Mouse (Mus musculus): ENCODE measurements around the gene Eomes. TPM values are rescaled to one million over a fixed set of nuclear protein-coding genes. Genes with fewer than 3 reads are reported as not detected.

The Eomes gene
- polyA plus RNA-seq, 1 experiment from 2014 or later = 0.42 TPM

DNA sequence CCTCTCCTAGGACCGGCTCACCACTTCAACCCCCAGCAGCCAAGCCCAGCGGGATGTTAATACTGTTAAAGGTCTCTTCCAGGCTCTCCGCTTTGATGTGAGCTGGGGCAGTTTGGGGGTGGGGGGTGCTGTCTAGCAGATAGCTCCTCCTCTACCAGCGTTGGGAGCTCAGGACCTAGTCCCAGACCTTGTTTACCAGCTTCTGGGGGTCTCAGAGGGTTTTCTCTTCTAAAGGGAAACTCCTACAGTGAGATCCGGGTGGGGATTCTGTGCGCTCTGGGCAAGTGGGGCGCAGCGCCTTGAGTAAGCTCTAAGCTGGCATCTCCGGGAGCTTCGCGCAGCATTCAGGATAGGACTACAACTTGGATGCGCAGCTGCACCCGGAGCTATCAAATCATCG lies 9.7 kb upstream of the Eomes start:
- H3K9ac ChIP-seq (replicated peaks; ENCODE audit: low read length) = no peak overlapping the region
- DNase-seq (ENCODE audit: low spot score) (no peak), ATAC-seq (replicated peaks; ENCODE audit: insufficient number of reproducible peaks, low FRiP score, low TSS enrichment, low read depth) (no peak)
- H3K4me3 ChIP-seq (ENCODE audit: low read depth, low read length) = no peak overlapping the region
- H3K9me3 ChIP-seq (replicated peaks; ENCODE audit: control insufficient read depth, low read length) = no peaks in the 10 kb centered on the region
- H3K27ac ChIP-seq (replicated peaks; ENCODE audit: low read depth, low read length) = no peak overlapping the region
- no peak overlapping the region for H3K4me2 ChIP-seq (ENCODE audit: low read depth, low read length)
- under 1% methylated on average over 14 of the region's 14 CpGs for WGBS
- peaks cover 30% of the 10 kb centered on the region for H3K27me3 ChIP-seq (ENCODE audit: control insufficient read depth, insufficient read depth, low read length)
- H3K36me3 ChIP-seq (replicated peaks; ENCODE audit: control insufficient read depth, insufficient read depth, low read depth, low read length) = no peaks in the 10 kb centered on the region
- no peaks in the 10 kb centered on the region for H3K4me1 ChIP-seq (ENCODE audit: control insufficient read depth, insufficient read depth, low read length)

DNA sequence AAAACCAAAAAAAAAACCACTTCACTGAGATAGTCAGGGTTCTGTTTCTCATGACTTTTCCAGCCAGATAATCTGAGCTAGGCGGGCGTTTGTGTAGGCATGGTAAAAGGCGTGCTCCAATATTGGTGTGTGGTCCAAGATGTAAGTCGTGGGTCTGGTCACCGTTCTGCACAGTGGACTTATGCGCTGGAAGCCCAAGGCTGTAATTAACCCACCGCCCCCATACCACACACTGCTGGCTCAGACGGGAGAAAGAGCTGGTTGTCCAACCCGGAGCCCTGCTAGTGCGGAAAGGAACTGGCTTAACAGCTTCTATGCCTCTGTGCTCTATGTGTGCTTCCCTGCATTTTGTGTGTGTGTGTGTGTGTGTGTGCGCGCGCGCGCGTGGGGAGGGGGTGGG lies 8.7 kb upstream of the Eomes start:
- no peak overlapping the region for H3K4me2 ChIP-seq (ENCODE audit: low read depth, low read length)
- no peak overlapping the region for H3K9ac ChIP-seq (replicated peaks; ENCODE audit: low read length)
- WGBS = 3% methylated on average over 16 of the region's 16 CpGs
- DNase-seq (ENCODE audit: low spot score) = no peak
- H3K27ac ChIP-seq (replicated peaks; ENCODE audit: low read depth, low read length) = no peak overlapping the region
- no peaks in the 10 kb centered on the region for H3K36me3 ChIP-seq (replicated peaks; ENCODE audit: control insufficient read depth, insufficient read depth, low read depth, low read length)
- no peak for ATAC-seq (replicated peaks; ENCODE audit: insufficient number of reproducible peaks, low FRiP score, low TSS enrichment, low read depth)
- no peaks in the 10 kb centered on the region for H3K9me3 ChIP-seq (replicated peaks; ENCODE audit: control insufficient read depth, low read length)
- no peak overlapping the region for H3K4me3 ChIP-seq (ENCODE audit: low read depth, low read length)
- H3K27me3 ChIP-seq (ENCODE audit: control insufficient read depth, insufficient read depth, low read length) = peaks cover 30% of the 10 kb centered on the region
- no peaks in the 10 kb centered on the region for H3K4me1 ChIP-seq (ENCODE audit: control insufficient read depth, insufficient read depth, low read length)

DNA sequence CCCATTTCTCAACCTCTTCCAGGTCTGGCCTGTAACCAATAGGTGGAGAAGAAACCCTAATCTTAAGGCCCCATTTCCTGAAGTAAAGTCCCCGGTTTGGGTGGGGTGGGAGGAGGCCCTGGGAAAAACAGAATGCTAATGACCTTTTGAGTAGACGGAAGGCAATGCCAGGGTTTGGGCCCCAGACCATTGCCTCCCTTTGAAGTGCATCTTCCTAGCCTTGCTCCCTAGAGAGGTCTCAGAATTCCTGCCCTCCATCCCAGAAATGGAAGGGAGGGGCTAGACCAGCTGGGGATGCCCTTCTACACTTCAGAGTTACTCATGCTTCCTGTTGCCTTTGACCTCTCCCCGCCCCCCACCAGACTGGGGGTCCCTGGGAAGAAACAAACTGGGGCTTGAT lies 6.7 kb upstream of the Eomes start:
- Histone ChIP-seq H3K27ac (replicated peaks; ENCODE audit: low read depth, low read length) (no peak overlapping the region), H3K9ac (replicated peaks; ENCODE audit: low read length) (no peak overlapping the region), H3K4me2 (ENCODE audit: low read depth, low read length) (no peak overlapping the region), H3K9me3 (replicated peaks; ENCODE audit: control insufficient read depth, low read length) (no peaks in the 10 kb centered on the region), H3K36me3 (replicated peaks; ENCODE audit: control insufficient read depth, insufficient read depth, low read depth, low read length) (no peaks in the 10 kb centered on the region), H3K27me3 (ENCODE audit: control insufficient read depth, insufficient read depth, low read length) (peaks cover 45% of the 10 kb centered on the region), H3K4me1 (ENCODE audit: control insufficient read depth, insufficient read depth, low read length) (no peaks in the 10 kb centered on the region), H3K4me3 (ENCODE audit: low read depth, low read length) (no peak overlapping the region)
- 8% methylated on average over 3 of the region's 3 CpGs for WGBS
- ATAC-seq (replicated peaks; ENCODE audit: insufficient number of reproducible peaks, low FRiP score, low TSS enrichment, low read depth) (no peak), DNase-seq (ENCODE audit: low spot score) (no peak)

DNA sequence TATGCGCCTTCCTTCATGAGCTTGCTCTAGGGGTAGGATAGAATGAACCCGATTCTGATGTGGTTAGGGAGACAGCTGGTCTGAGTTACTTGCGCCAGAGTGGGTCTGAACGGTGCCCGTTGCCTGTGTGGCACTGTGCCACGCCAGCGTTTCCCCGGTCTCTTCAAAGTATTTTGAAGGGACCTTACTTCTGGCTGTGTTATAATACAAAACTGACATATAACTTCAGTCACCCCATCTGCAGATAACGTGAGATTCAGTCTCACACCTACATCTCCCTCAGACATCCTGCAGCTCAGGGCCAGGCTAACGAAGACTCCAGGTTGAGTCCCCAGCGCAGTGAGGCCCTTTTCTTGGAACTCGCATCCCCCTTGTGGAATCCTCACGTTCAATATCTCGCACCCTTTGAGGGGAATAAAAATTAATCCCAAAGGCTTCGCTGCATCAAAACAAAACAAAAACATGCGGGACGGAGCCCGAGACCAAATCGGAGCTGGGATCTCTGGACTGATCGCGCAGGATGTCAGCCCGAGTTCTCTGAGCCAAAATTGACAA lies 1.7 kb upstream of the Eomes start:
- Histone ChIP-seq H3K27me3 (ENCODE audit: control insufficient read depth, insufficient read depth, low read length) (peaks cover 65% of the 10 kb centered on the region), H3K9ac (replicated peaks; ENCODE audit: low read length) (no peak overlapping the region), H3K4me1 (ENCODE audit: control insufficient read depth, insufficient read depth, low read length) (peaks cover 5% of the 10 kb centered on the region), H3K36me3 (replicated peaks; ENCODE audit: control insufficient read depth, insufficient read depth, low read depth, low read length) (no peaks in the 10 kb centered on the region), H3K4me2 (ENCODE audit: low read depth, low read length) (no peak overlapping the region), H3K27ac (replicated peaks; ENCODE audit: low read depth, low read length) (no peak overlapping the region), H3K9me3 (replicated peaks; ENCODE audit: control insufficient read depth, low read length) (no peaks in the 10 kb centered on the region), H3K4me3 (ENCODE audit: low read depth, low read length) (no peak overlapping the region)
- no peak for DNase-seq (ENCODE audit: low spot score)
- ATAC-seq (replicated peaks; ENCODE audit: insufficient number of reproducible peaks, low FRiP score, low TSS enrichment, low read depth) = no peak
- 1% methylated on average over 22 of the region's 22 CpGs for WGBS

DNA sequence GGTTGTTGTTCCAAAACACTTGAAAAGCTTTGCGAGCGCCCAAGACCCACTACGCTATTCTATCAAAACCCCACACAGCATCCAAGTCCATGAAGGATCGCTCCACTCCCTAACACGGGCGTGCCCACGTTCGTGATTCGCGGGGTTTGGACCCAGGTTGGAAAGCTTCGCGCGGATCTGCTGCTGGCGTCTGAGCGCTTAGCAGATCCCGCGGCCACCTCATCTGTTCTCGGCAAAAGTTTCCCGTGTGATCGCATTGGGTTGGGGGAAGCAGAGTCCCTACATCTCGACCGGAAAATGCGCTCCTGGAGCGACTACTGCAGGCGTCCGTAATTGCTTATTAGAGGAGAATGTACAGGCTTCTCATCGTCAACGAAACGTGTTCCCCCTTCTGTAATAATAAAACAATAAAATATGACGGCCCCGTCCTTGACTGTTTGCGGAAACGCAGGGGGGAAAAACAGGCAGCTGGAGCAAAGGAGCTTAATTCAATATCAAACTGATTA lies 1.2 kb upstream of the Eomes start:
- no peak overlapping the region for H3K27ac ChIP-seq (replicated peaks; ENCODE audit: low read depth, low read length)
- H3K4me3 ChIP-seq (ENCODE audit: low read depth, low read length) = no peak overlapping the region
- ATAC-seq (replicated peaks; ENCODE audit: insufficient number of reproducible peaks, low FRiP score, low TSS enrichment, low read depth) (no peak), DNase-seq (ENCODE audit: low spot score) (no peak)
- H3K4me1 ChIP-seq (ENCODE audit: control insufficient read depth, insufficient read depth, low read length) = peaks cover 5% of the 10 kb centered on the region
- under 1% methylated on average over 33 of the region's 33 CpGs for WGBS
- H3K4me2 ChIP-seq (ENCODE audit: low read depth, low read length) = no peak overlapping the region
- H3K36me3 ChIP-seq (replicated peaks; ENCODE audit: control insufficient read depth, insufficient read depth, low read depth, low read length) = no peaks in the 10 kb centered on the region
- H3K27me3 ChIP-seq (ENCODE audit: control insufficient read depth, insufficient read depth, low read length) = peaks cover 64% of the 10 kb centered on the region
- H3K9ac ChIP-seq (replicated peaks; ENCODE audit: low read length) = no peak overlapping the region
- no peaks in the 10 kb centered on the region for H3K9me3 ChIP-seq (replicated peaks; ENCODE audit: control insufficient read depth, low read length)

DNA sequence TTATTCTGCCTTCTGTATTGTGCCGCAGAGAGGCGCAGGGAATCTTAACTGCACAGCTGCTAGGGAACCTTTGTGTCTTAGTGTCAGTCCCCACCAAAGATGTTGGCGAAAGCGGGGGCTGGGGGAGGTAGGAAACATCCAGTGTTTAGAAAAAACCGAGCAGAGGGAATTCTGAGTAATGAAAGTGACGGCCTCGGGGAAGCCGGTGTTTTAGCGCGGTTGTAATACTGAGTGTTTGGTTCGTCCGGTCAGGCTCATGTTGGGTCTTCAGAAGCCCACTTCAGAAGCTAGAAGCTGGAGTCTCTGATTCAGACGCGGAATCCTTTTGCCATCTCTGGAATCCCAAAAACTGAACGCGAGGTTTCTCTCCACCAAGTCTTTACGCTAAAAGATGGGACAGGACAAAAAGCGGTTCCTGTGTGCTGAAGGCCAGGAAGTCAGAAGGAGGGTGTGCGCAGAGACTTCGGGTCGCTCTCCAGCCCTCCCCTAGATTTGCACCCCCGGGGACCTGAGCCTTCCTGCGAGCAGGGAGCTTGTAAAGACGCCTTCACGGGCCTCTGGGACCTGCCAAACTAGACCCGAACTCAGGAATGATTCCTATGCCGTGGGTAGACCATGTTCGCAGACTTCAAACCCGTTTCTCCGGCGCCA lies 606 bp upstream of the Eomes start:
- Histone ChIP-seq H3K27ac (replicated peaks; ENCODE audit: low read depth, low read length) (no peak overlapping the region), H3K9ac (replicated peaks; ENCODE audit: low read length) (no peak overlapping the region), H3K4me3 (ENCODE audit: low read depth, low read length) (no peak overlapping the region), H3K4me2 (ENCODE audit: low read depth, low read length) (no peak overlapping the region), H3K4me1 (ENCODE audit: control insufficient read depth, insufficient read depth, low read length) (peaks cover 5% of the 10 kb centered on the region), H3K36me3 (replicated peaks; ENCODE audit: control insufficient read depth, insufficient read depth, low read depth, low read length) (no peaks in the 10 kb centered on the region), H3K27me3 (ENCODE audit: control insufficient read depth, insufficient read depth, low read length) (peaks cover 70% of the 10 kb centered on the region), H3K9me3 (replicated peaks; ENCODE audit: control insufficient read depth, low read length) (no peaks in the 10 kb centered on the region)
- DNase-seq (ENCODE audit: low spot score) = no peak
- WGBS = 1% methylated on average over 31 of the region's 31 CpGs
- ATAC-seq (replicated peaks; ENCODE audit: insufficient number of reproducible peaks, low FRiP score, low TSS enrichment, low read depth) = no peak

DNA sequence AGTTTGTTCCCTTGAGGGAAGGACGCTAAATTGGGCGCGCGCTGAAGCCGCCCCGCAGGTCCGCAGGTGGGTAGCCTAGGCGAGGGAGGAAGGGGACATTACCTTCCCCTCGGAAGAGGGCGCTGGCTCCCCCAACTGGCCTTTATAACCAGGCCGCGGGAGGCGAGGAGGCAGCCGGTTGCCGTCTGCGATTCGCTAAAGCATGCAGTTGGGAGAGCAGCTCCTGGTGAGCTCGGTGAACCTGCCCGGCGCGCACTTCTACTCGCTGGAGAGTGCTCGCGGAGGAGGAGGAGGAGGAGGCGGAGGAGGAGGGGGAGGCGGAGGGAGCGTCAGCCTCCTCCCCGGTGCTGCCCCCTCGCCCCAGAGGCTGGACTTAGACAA lies 436 bp downstream of the Eomes start:
- peaks cover 66% of the 10 kb centered on the region for H3K27me3 ChIP-seq (ENCODE audit: control insufficient read depth, insufficient read depth, low read length)
- H3K4me1 ChIP-seq (ENCODE audit: control insufficient read depth, insufficient read depth, low read length) = peaks cover 5% of the 10 kb centered on the region
- H3K27ac ChIP-seq (replicated peaks; ENCODE audit: low read depth, low read length) = no peak overlapping the region
- WGBS = 0% methylated on average over 26 of the region's 29 CpGs
- no peaks in the 10 kb centered on the region for H3K9me3 ChIP-seq (replicated peaks; ENCODE audit: control insufficient read depth, low read length)
- ATAC-seq (replicated peaks; ENCODE audit: insufficient number of reproducible peaks, low FRiP score, low TSS enrichment, low read depth) (0 out of 2 replicates have a peak, but pooled peaks have one; percentile 2), DNase-seq (ENCODE audit: low spot score) (peak; percentile 53)
- peak overlapping the region; percentile 33 for H3K4me3 ChIP-seq (ENCODE audit: low read depth, low read length)
- H3K4me2 ChIP-seq (ENCODE audit: low read depth, low read length) = peak overlapping the region; percentile 42
- no peak overlapping the region for H3K9ac ChIP-seq (replicated peaks; ENCODE audit: low read length)
- no peaks in the 10 kb centered on the region for H3K36me3 ChIP-seq (replicated peaks; ENCODE audit: control insufficient read depth, insufficient read depth, low read depth, low read length)

DNA sequence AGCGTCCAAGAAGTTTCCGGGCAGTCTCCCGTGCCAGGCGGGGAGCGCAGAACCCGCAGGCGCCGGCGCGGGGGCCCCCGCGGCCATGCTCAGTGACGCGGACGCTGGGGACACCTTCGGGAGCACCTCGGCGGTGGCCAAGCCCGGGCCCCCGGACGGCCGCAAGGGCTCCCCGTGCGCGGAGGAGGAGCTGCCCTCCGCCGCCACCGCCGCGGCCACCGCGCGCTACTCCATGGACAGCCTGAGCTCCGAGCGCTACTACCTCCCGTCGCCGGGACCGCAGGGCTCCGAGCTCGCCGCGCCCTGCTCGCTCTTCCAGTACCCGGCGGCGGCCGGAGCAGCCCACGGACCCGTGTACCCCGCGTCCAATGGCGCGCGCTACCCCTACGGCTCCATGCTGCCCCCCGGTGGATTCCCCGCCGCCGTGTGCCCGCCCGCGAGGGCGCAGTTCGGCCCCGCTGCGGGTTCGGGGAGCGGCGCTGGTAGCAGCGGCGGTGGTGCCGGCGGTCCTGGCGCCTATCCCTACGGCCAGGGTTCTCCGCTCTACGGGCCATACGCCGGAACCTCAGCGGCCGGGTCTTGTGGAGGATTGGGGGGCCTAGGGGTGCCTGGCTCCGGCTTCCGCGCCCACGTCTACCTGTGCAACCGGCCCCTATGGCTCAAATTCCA lies 961 bp downstream of the Eomes start:
- Histone ChIP-seq H3K27ac (replicated peaks; ENCODE audit: low read depth, low read length) (no peak overlapping the region), H3K4me2 (ENCODE audit: low read depth, low read length) (peak overlapping the region; percentile 42), H3K4me1 (ENCODE audit: control insufficient read depth, insufficient read depth, low read length) (peaks cover 5% of the 10 kb centered on the region), H3K4me3 (ENCODE audit: low read depth, low read length) (peak overlapping the region; percentile 33), H3K27me3 (ENCODE audit: control insufficient read depth, insufficient read depth, low read length) (peaks cover 68% of the 10 kb centered on the region), H3K9ac (replicated peaks; ENCODE audit: low read length) (no peak overlapping the region), H3K9me3 (replicated peaks; ENCODE audit: control insufficient read depth, low read length) (no peaks in the 10 kb centered on the region), H3K36me3 (replicated peaks; ENCODE audit: control insufficient read depth, insufficient read depth, low read depth, low read length) (no peaks in the 10 kb centered on the region)
- WGBS = under 1% methylated on average over 75 of the region's 87 CpGs
- ATAC-seq (replicated peaks; ENCODE audit: insufficient number of reproducible peaks, low FRiP score, low TSS enrichment, low read depth) (peak; percentile 78; the same call in 1 of the 2 replicates), DNase-seq (ENCODE audit: low spot score) (peak; percentile 61)

Data from embryonic facial prominence, embryonic 11.5 days (tissue).